Mouse (Mus musculus): ENCODE measurements at regions not wholly inside any gene's neighbourhood (a gene's known extent, or its start where the extent isn't known, plus 50 kb on each side); places are given as distances from the start of the nearest gene placed in this dataset.

- no peak overlapping the region for H3K9ac ChIP-seq
- no peak overlapping the region for H3K4me2 ChIP-seq (replicated peaks)
- WGBS, result 43% methylated on average over 3 of the region's 3 CpGs
- H3K4me1 ChIP-seq (replicated peaks; ENCODE audit: control insufficient read depth, insufficient read depth, low read length), result no peaks in the 10 kb centered on the region
- H3K27me3 ChIP-seq (ENCODE audit: control insufficient read depth, insufficient read depth, low read length), result no peaks in the 10 kb centered on the region
- H3K9me3 ChIP-seq (ENCODE audit: control insufficient read depth, low read length), result no peaks in the 10 kb centered on the region
- ATAC-seq (ENCODE audit: low FRiP score) (no peak), DNase-seq (ENCODE audit: low spot score) (no peak)
- H3K4me3 ChIP-seq (replicated peaks; ENCODE audit: low read length), result no peak overlapping the region
- no peak overlapping the region for H3K27ac ChIP-seq
- no peaks in the 10 kb centered on the region for H3K36me3 ChIP-seq (replicated peaks; ENCODE audit: control insufficient read depth, insufficient read depth)
Measured at GRCm38 (mm10) chr13:26469343-26469742, 300.6 kb downstream of the Hdgfl1 start.

DNA sequence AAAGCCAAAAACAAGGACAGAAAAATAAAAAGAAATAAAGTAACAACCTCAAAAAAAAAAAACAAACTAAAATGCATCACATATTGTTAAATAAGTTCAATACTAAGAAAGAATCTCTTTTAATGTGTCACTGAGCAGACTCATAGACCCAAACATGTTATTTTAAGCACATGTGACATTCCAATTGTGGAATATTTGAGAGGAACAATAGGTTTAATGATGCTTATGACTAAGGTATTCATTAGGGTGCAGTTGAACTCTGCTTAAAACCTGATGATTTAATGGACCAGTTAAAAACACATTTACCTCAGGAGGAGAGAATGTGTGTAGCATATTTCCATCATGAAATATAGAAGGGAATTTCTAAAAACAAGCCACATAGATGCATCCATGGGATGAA lies 302.4 kb downstream of the Hdgfl1 start:
- no peak overlapping the region for H3K27ac ChIP-seq
- H3K4me1 ChIP-seq (replicated peaks; ENCODE audit: control insufficient read depth, insufficient read depth, low read length), result no peaks in the 10 kb centered on the region
- H3K27me3 ChIP-seq (ENCODE audit: control insufficient read depth, insufficient read depth, low read length), result no peaks in the 10 kb centered on the region
- no peak overlapping the region for H3K4me2 ChIP-seq (replicated peaks)
- ATAC-seq (ENCODE audit: low FRiP score) (no peak), DNase-seq (ENCODE audit: low spot score) (no peak)
- no peak overlapping the region for H3K9ac ChIP-seq
- H3K36me3 ChIP-seq (replicated peaks; ENCODE audit: control insufficient read depth, insufficient read depth), result no peaks in the 10 kb centered on the region
- no peak overlapping the region for H3K4me3 ChIP-seq (replicated peaks; ENCODE audit: low read length)
- H3K9me3 ChIP-seq (ENCODE audit: control insufficient read depth, low read length), result no peaks in the 10 kb centered on the region

DNA sequence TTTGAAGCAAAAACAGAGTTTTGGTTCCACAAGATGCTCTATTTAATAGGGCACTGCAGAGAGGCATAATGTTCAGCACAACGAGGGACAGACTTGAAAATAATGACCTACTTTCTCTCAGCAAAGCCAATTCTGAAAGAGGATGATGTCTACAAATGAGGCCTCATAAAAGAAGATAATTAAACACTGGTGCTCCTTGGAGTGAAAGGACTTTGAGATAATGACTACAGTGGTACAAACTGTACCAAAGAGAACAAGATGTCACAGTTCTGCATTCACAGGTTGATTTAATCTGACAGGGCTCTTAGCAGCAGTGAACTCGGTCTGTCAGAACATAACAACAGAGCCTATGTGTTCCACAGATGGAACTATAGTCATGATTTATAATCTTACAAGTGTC lies 305.4 kb downstream of the Hdgfl1 start:
- H3K27ac ChIP-seq, result no peak overlapping the region
- no peak overlapping the region for H3K4me2 ChIP-seq (replicated peaks)
- H3K4me3 ChIP-seq (replicated peaks; ENCODE audit: low read length), result no peak overlapping the region
- ATAC-seq (ENCODE audit: low FRiP score), result no peak
- H3K4me1 ChIP-seq (replicated peaks; ENCODE audit: control insufficient read depth, insufficient read depth, low read length), result no peaks in the 10 kb centered on the region
- H3K27me3 ChIP-seq (ENCODE audit: control insufficient read depth, insufficient read depth, low read length), result no peaks in the 10 kb centered on the region
- no peaks in the 10 kb centered on the region for H3K36me3 ChIP-seq (replicated peaks; ENCODE audit: control insufficient read depth, insufficient read depth)
- 50% methylated on average over 2 of the region's 2 CpGs for WGBS
- no peaks in the 10 kb centered on the region for H3K9me3 ChIP-seq (ENCODE audit: control insufficient read depth, low read length)
- DNase-seq (ENCODE audit: low spot score), result no peak
- no peak overlapping the region for H3K9ac ChIP-seq

DNA sequence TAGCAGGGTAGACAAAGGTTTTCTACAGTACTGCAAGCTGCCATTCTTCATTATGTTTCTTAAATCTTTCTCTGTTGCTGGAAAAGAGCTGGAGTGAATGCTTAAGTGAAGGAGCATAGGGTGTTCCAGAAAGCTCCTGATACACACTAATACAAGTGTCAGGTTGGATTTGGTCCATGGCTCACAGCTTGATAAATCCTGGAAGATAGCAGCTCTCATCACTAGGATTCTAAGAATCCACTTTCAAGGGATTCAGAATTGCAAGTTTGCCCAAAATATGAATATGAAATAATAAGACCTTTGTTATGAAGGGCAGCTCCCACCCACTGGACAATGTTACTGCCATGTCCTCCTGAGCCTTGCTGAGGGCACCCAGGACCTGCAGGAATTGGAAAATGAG lies 305.9 kb downstream of the Hdgfl1 start:
- Histone ChIP-seq H3K9me3 (ENCODE audit: control insufficient read depth, low read length) (no peaks in the 10 kb centered on the region), H3K36me3 (replicated peaks; ENCODE audit: control insufficient read depth, insufficient read depth) (no peaks in the 10 kb centered on the region), H3K4me1 (replicated peaks; ENCODE audit: control insufficient read depth, insufficient read depth, low read length) (no peaks in the 10 kb centered on the region), H3K4me3 (replicated peaks; ENCODE audit: low read length) (no peak overlapping the region), H3K9ac (no peak overlapping the region), H3K4me2 (replicated peaks) (no peak overlapping the region), H3K27ac (no peak overlapping the region), H3K27me3 (ENCODE audit: control insufficient read depth, insufficient read depth, low read length) (no peaks in the 10 kb centered on the region)
- DNase-seq (ENCODE audit: low spot score), result no peak
- ATAC-seq (ENCODE audit: low FRiP score), result no peak

- Histone ChIP-seq H3K27me3 (ENCODE audit: control insufficient read depth, insufficient read depth, low read length) (no peaks in the 10 kb centered on the region), H3K9me3 (ENCODE audit: control insufficient read depth, low read length) (no peaks in the 10 kb centered on the region), H3K4me2 (replicated peaks) (no peak overlapping the region), H3K4me1 (replicated peaks; ENCODE audit: control insufficient read depth, insufficient read depth, low read length) (no peaks in the 10 kb centered on the region), H3K4me3 (replicated peaks; ENCODE audit: low read length) (no peak overlapping the region), H3K27ac (no peak overlapping the region), H3K36me3 (replicated peaks; ENCODE audit: control insufficient read depth, insufficient read depth) (no peaks in the 10 kb centered on the region), H3K9ac (no peak overlapping the region)
- WGBS, result 82% methylated on average over 4 of the region's 4 CpGs
- no peak for DNase-seq (ENCODE audit: low spot score)
- no peak for ATAC-seq (ENCODE audit: low FRiP score)
Measured at GRCm38 (mm10) chr13:26457487-26458253, 312.3 kb downstream of the Hdgfl1 start.

DNA sequence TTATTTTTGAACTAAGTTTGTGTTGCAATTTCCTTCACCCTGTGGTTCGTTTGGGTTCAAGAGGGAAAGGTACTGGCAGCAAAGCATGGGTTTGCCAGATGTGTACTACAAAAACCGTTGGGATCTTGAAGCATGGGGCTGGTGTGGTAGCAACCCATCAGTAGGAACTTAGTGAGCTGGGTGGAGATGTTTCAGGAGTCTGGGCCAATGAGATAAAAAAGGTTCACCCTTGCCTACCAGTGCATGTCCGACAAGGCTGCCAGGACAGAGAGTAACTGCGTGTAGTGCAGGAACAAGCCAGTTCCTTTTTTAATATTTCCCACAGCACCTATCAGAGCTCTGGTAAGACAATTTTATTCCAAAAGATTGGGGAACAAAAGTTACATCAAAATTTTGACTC lies 343.3 kb downstream of the Hdgfl1 start:
- ATAC-seq (ENCODE audit: low FRiP score) (no peak), DNase-seq (ENCODE audit: low spot score) (no peak)
- H3K4me3 ChIP-seq (replicated peaks; ENCODE audit: low read length), result no peak overlapping the region
- no peak overlapping the region for H3K27ac ChIP-seq
- no peaks in the 10 kb centered on the region for H3K9me3 ChIP-seq (ENCODE audit: control insufficient read depth, low read length)
- WGBS, result 89% methylated on average over 4 of the region's 4 CpGs
- H3K4me1 ChIP-seq (replicated peaks; ENCODE audit: control insufficient read depth, insufficient read depth, low read length), result no peaks in the 10 kb centered on the region
- H3K36me3 ChIP-seq (replicated peaks; ENCODE audit: control insufficient read depth, insufficient read depth), result no peaks in the 10 kb centered on the region
- no peak overlapping the region for H3K4me2 ChIP-seq (replicated peaks)
- H3K9ac ChIP-seq, result no peak overlapping the region
- H3K27me3 ChIP-seq (ENCODE audit: control insufficient read depth, insufficient read depth, low read length), result no peaks in the 10 kb centered on the region

GRCm38 (mm10) chr13:26424513-26424912 lies 345.5 kb downstream of the Hdgfl1 start:
- H3K4me1 ChIP-seq (replicated peaks; ENCODE audit: control insufficient read depth, insufficient read depth, low read length), result no peaks in the 10 kb centered on the region
- H3K4me2 ChIP-seq (replicated peaks), result no peak overlapping the region
- no peak overlapping the region for H3K27ac ChIP-seq
- DNase-seq (ENCODE audit: low spot score) (no peak), ATAC-seq (ENCODE audit: low FRiP score) (no peak)
- no peaks in the 10 kb centered on the region for H3K27me3 ChIP-seq (ENCODE audit: control insufficient read depth, insufficient read depth, low read length)
- no peak overlapping the region for H3K9ac ChIP-seq
- no peaks in the 10 kb centered on the region for H3K36me3 ChIP-seq (replicated peaks; ENCODE audit: control insufficient read depth, insufficient read depth)
- no peaks in the 10 kb centered on the region for H3K9me3 ChIP-seq (ENCODE audit: control insufficient read depth, low read length)
- H3K4me3 ChIP-seq (replicated peaks; ENCODE audit: low read length), result no peak overlapping the region
- 95% methylated on average over 1 of the region's 1 CpGs for WGBS

DNA sequence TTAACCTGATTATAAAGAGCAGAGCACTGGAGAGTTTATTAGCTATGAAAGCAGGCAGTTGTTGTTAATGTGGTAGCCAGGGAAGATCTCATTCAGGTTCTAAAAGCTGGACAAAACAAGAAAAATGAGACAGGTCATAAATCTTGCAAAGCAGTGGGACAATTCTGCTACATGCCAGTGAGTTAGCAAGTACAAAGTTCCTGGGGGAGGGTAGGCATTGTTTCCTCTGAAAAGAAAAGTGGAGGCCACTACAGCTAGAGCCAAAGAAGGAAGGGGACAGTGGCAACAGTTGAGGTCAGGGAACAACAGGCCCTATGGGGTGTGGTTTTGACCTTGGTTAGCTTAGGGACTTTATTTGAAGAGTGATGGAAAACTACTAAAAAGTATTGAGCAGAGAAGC lies 364.2 kb downstream of the Hdgfl1 start:
- H3K4me3 ChIP-seq (replicated peaks; ENCODE audit: low read length), result no peak overlapping the region
- no peaks in the 10 kb centered on the region for H3K9me3 ChIP-seq (ENCODE audit: control insufficient read depth, low read length)
- ATAC-seq (ENCODE audit: low FRiP score) (no peak), DNase-seq (ENCODE audit: low spot score) (no peak)
- H3K4me1 ChIP-seq (replicated peaks; ENCODE audit: control insufficient read depth, insufficient read depth, low read length), result no peaks in the 10 kb centered on the region
- no peak overlapping the region for H3K27ac ChIP-seq
- no peak overlapping the region for H3K9ac ChIP-seq
- no peaks in the 10 kb centered on the region for H3K36me3 ChIP-seq (replicated peaks; ENCODE audit: control insufficient read depth, insufficient read depth)
- no peak overlapping the region for H3K4me2 ChIP-seq (replicated peaks)
- H3K27me3 ChIP-seq (ENCODE audit: control insufficient read depth, insufficient read depth, low read length), result no peaks in the 10 kb centered on the region

- ATAC-seq (ENCODE audit: low FRiP score), result no peak
- Histone ChIP-seq H3K4me2 (replicated peaks) (no peak overlapping the region), H3K4me1 (replicated peaks; ENCODE audit: control insufficient read depth, insufficient read depth, low read length) (no peaks in the 10 kb centered on the region), H3K36me3 (replicated peaks; ENCODE audit: control insufficient read depth, insufficient read depth) (no peaks in the 10 kb centered on the region), H3K9me3 (ENCODE audit: control insufficient read depth, low read length) (no peaks in the 10 kb centered on the region), H3K4me3 (replicated peaks; ENCODE audit: low read length) (no peak overlapping the region), H3K27ac (no peak overlapping the region), H3K9ac (no peak overlapping the region), H3K27me3 (ENCODE audit: control insufficient read depth, insufficient read depth, low read length) (no peaks in the 10 kb centered on the region)
- DNase-seq (ENCODE audit: low spot score), result no peak
- 82% methylated on average over 2 of the region's 2 CpGs for WGBS
Measured at GRCm38 (mm10) chr13:26404707-26405106, 365.3 kb downstream of the Hdgfl1 start.

Data from hindbrain, embryonic 14.5 days (tissue).